Mouse (Mus musculus): ENCODE results near the gene Rack1. TPM values are rescaled to one million over a fixed set of nuclear protein-coding genes. Genes with fewer than 3 reads are reported as not detected.

The Rack1 gene
- total and polyA plus RNA-seq, 3 experiments = 3,744 to 6,330 (median 5,265) TPM

GRCm38 (mm10) chr11:48816281-48816781 lies 16.2 kb downstream of the Rack1 start:
- H3K27ac ChIP-seq (ENCODE audit: insufficient read depth, low read depth) = peak overlapping the region; percentile 42
- H3K4me3 ChIP-seq (replicated peaks in 1 of 3; ENCODE audit: low read depth in 2 of 3, low read length in 2 of 3, poor library complexity in 1 of 3) = peak overlapping the region; percentile 72 to 85 (median 80)
- peak; percentile 78 for DNase-seq (ENCODE audit: extremely low read depth)
- no peak for TF ChIP-seq HCFC1 (IDR thresholded peaks at IDR 0.05; ENCODE audit: low read depth, low read length)
- no peak for TF ChIP-seq MXI1 (IDR thresholded peaks at IDR 0.05; ENCODE audit: low read depth, low read length)
- TF ChIP-seq E2F4 (IDR thresholded peaks at IDR 0.05; ENCODE audit: insufficient replicate concordance, low read depth, low read length) = no peak
- no peak for TF ChIP-seq CHD1 (IDR thresholded peaks at IDR 0.05; ENCODE audit: low read depth, low read length)
- no peak for TF ChIP-seq USF1 (IDR thresholded peaks at IDR 0.05; ENCODE audit: low read depth, low read length)
- no peak for TF ChIP-seq PAX5 (IDR thresholded peaks at IDR 0.05; ENCODE audit: low read length)
- no peak for TF ChIP-seq POLR2AphosphoS2 (IDR thresholded peaks at IDR 0.05; ENCODE audit: low read depth, low read length)
- TF ChIP-seq ETS1 (conservative IDR thresholded peaks at IDR 0.05; ENCODE audit: low read depth, low read length) = no peak
- no peak for TF ChIP-seq GABPA (IDR thresholded peaks at IDR 0.05; ENCODE audit: insufficient replicate concordance, low read depth, low read length)
- TF ChIP-seq EP300 (IDR thresholded peaks at IDR 0.05; ENCODE audit: low read length) = no peak
- no peak for TF ChIP-seq SMC3 (IDR thresholded peaks at IDR 0.05; ENCODE audit: low read depth, low read length)
- TF ChIP-seq IRF4 (IDR thresholded peaks at IDR 0.05; ENCODE audit: low read depth, low read length) = no peak
- in situ Hi-C loops (cut with MboI; ENCODE audit: low pct_ligation_motif_present, low pct_unique_long_range_greater_than_20kb, low sequenced_read_pairs) = loop anchor here (5.0 kb wide), 1 partner anchor 36 kb away; no protein-coding TSS in a partner anchor
- H3K36me3 ChIP-seq (replicated peaks in 1 of 2; ENCODE audit: control insufficient read depth in 1 of 2, insufficient read depth in 1 of 2, low read length in 1 of 2) = peaks cover 26 to 43% of the 10 kb centered on the region in 2 experiments
- dilution Hi-C loops (cut with MboI; ENCODE audit: extremely low pct_ligation_motif_present, extremely low pct_unique_long_range_greater_than_20kb, low sequenced_read_pairs) = no loop called here
- H3K4me1 ChIP-seq (ENCODE audit: control insufficient read depth in 1 of 2, insufficient read depth in 2 of 2) = peaks cover 9 to 65% of the 10 kb centered on the region in 2 experiments
- H3K9me3 ChIP-seq (replicated peaks; ENCODE audit: low read length) = no peaks in the 10 kb centered on the region
- H3K4me2 ChIP-seq (ENCODE audit: insufficient read depth, low read depth, poor library complexity, severe bottlenecking) = peak overlapping the region; percentile 88
- peak overlapping the region; percentile 92 for H3K9ac ChIP-seq (ENCODE audit: insufficient read depth, low read depth)
- H3K79me2 ChIP-seq (replicated peaks; ENCODE audit: control insufficient read depth, extremely low read depth, insufficient read depth, poor library complexity, severe bottlenecking) = peaks cover 27% of the 10 kb centered on the region
- no peaks in the 10 kb centered on the region for H3K27me3 ChIP-seq (replicated peaks)

DNA sequence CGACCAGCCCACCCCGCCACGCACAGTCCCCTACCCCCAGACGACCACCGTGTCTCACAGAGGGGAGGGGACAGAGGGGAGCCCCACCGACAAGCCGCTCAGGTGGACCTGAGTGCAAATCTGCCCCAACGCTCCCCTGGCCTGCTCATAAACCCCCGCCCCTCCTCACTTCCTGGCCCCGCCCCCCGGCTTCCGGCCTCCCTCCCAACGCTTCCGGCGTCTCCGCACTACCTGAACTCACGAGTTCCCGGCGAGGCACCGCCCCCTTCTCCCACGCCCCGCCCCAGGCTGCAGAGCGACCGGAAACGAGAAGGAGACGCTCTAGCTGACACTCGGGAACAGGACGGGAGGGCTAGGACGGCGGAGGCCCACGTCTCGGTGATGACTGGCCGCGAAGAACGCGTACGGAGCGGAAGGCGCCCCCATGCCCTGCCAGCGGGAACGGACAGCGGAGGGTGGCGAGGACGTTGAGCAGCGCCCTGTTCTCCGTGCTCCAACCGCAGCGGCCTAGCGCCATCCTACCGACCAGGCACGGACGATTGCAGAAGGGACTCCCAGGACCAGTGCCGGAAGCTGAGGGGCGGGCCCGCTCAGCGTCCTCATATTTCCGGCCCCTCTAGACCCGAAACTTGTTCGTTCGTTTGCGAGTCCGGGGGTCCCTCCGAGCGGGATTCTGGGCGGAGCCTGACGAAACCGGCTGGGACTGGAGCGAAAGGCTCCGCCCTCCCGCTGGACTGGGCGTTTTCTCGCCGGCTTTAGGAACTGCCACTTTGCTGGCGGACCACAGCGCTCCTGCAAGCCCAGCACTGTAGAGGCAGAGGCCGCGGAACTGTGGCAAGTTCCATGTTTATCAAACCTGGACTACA lies 16.9 kb downstream of the Rack1 start, which contains the start of gene Trim41:
Trim41 (minus strand) TSS at position 554 of the 866 bp plus-strand sequence.
- Histone ChIP-seq H3K27me3 (replicated peaks) (no peaks in the 10 kb centered on the region), H3K79me2 (replicated peaks; ENCODE audit: control insufficient read depth, extremely low read depth, insufficient read depth, poor library complexity, severe bottlenecking) (peaks cover 27% of the 10 kb centered on the region), H3K4me2 (ENCODE audit: insufficient read depth, low read depth, poor library complexity, severe bottlenecking) (peak within 1 kb of the TSS; percentile 88), H3K36me3 (replicated peaks in 1 of 2; ENCODE audit: control insufficient read depth in 1 of 2, insufficient read depth in 1 of 2, low read length in 1 of 2) (peaks cover 19 to 36% of the 10 kb centered on the region in 2 experiments), H3K9me3 (replicated peaks; ENCODE audit: low read length) (no peaks in the 10 kb centered on the region), H3K27ac (ENCODE audit: insufficient read depth, low read depth) (peak within 1 kb of the TSS; percentile 99), H3K4me1 (ENCODE audit: control insufficient read depth in 1 of 2, insufficient read depth in 2 of 2) (peaks cover 9 to 62% of the 10 kb centered on the region in 2 experiments), H3K9ac (ENCODE audit: insufficient read depth, low read depth) (peak within 1 kb of the TSS; percentile 92), H3K4me3 (replicated peaks in 1 of 3; ENCODE audit: low read depth in 2 of 3, low read length in 2 of 3, poor library complexity in 1 of 3) (peak within 1 kb of the TSS; percentile 72 to 94 (median 85))
- DNase-seq (ENCODE audit: extremely low read depth) = peak; percentile 99
- dilution Hi-C loops (cut with MboI; ENCODE audit: extremely low pct_ligation_motif_present, extremely low pct_unique_long_range_greater_than_20kb, low sequenced_read_pairs) (no loop called here), in situ Hi-C loops (cut with MboI; ENCODE audit: low pct_ligation_motif_present, low pct_unique_long_range_greater_than_20kb, low sequenced_read_pairs) (loop anchor here (5.0 kb wide), 1 partner anchor 35 kb away; no protein-coding TSS in a partner anchor)
- TF ChIP-seq IRF4 (IDR thresholded peaks at IDR 0.05; ENCODE audit: low read depth, low read length) (no peak; the same call in none of the 2 replicates), EP300 (IDR thresholded peaks at IDR 0.05; ENCODE audit: low read length) (no peak), TCF12 (IDR thresholded peaks at IDR 0.05; ENCODE audit: low read depth, low read length) (peak; percentile 53), JUN (IDR thresholded peaks at IDR 0.05; ENCODE audit: insufficient read depth, low read depth, low read length) (no peak), TBP (conservative IDR thresholded peaks at IDR 0.05; ENCODE audit: low read depth, low read length) (0 out of 2 replicates have a peak, but pooled peaks have one; percentile 67), JUND (conservative IDR thresholded peaks at IDR 0.05; ENCODE audit: low read depth, low read length) (no peak), POLR2A (IDR thresholded peaks at IDR 0.05; ENCODE audit: low read depth, low read length) (peak; percentile 88), ZKSCAN1 (IDR thresholded peaks at IDR 0.05; ENCODE audit: borderline replicate concordance, low read depth, low read length) (no peak), RCOR1 (conservative IDR thresholded peaks at IDR 0.05; ENCODE audit: low read depth, low read length) (peak; percentile 74; the same call in 1 of the 2 replicates), MYC (IDR thresholded peaks at IDR 0.05; ENCODE audit: low read depth, low read length) (no peak), MAZ (IDR thresholded peaks at IDR 0.05; ENCODE audit: low read depth, low read length) (peak; percentile 92), KAT2A (IDR thresholded peaks at IDR 0.05; ENCODE audit: insufficient replicate concordance, low read length) (peak; percentile 82; the same call in 1 of the 2 replicates), UBTF (IDR thresholded peaks at IDR 0.05; ENCODE audit: low read depth, low read length) (peak; percentile 95; the same call in 1 of the 2 replicates), MXI1 (IDR thresholded peaks at IDR 0.05; ENCODE audit: low read depth, low read length) (peak; percentile 85), ZMIZ1 (IDR thresholded peaks at IDR 0.05; ENCODE audit: low read depth, low read length) (peak; percentile 71), ELF1 (IDR thresholded peaks at IDR 0.05; ENCODE audit: low read depth, low read length) (peak; percentile 89), E2F4 (IDR thresholded peaks at IDR 0.05; ENCODE audit: insufficient replicate concordance, low read depth, low read length) (no peak), CHD2 (IDR thresholded peaks at IDR 0.05; ENCODE audit: low read length) (peak; percentile 55; the same call in 1 of the 2 replicates), NELFE (IDR thresholded peaks at IDR 0.05; ENCODE audit: low read depth, low read length) (peak; percentile 88), MAFK (IDR thresholded peaks at IDR 0.05; ENCODE audit: insufficient replicate concordance, low read length) (no peak), RAD21 (IDR thresholded peaks at IDR 0.05; ENCODE audit: low read depth, low read length) (no peak)
